Mouse (Mus musculus) lung, adult 2 months (tissue): ENCODE results near the gene Mecom.

Experiments
- CTCF ChIP-seq: fragments of 200-500 bp; IDR thresholded peaks from 2 replicates; pipeline ENCODE4 v1.5.1; 2011; ENCODE audit warnings: mild to moderate bottlenecking, low read length, control low read depth; ENCODE audit not compliant: insufficient read depth
- POLR2A ChIP-seq: fragments of 200-500 bp; IDR thresholded peaks from 2 replicates; pipeline ENCODE4 v1.6.1; 2011; ENCODE audit warnings: low read depth, mild to moderate bottlenecking, control low read depth, low read length, borderline replicate concordance; ENCODE audit errors: extremely low read depth

- TF ChIP-seq CTCF (no peak), POLR2A (no peak)
Measured at GRCm38 (mm10) chr3:30276099-30276498, 271.7 kb downstream of the Mecom start.
